Mouse (Mus musculus): Measurements from ENCODE around the gene Barhl1. TPM values are rescaled to one million over a fixed set of nuclear protein-coding genes. Genes with fewer than 3 reads are reported as not detected.

Gene Barhl1
- total RNA-seq, 4 experiments from 2014 or later: not detected

DNA sequence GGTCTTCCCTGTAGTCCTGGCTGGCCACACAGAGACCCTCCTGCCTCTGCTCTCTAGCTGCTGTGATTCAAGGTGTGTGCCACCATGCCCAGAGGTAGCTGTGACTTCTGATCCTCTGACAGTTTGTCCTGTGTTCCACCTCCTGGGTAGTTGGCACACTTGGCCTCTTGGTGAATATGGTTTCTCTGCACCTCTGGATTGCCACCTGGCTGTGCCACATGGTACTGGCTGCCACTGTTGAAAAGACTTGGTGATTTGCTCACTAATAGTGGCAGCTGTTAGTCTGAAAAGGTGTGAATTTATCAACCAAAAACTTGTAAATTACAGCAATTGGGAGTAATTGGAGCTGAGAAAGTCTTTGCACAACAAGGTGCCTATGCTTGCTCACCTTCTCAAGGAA lies 52.6 kb downstream of the Barhl1 start:
- no peak for DNase-seq (ENCODE audit: low spot score)

DNA sequence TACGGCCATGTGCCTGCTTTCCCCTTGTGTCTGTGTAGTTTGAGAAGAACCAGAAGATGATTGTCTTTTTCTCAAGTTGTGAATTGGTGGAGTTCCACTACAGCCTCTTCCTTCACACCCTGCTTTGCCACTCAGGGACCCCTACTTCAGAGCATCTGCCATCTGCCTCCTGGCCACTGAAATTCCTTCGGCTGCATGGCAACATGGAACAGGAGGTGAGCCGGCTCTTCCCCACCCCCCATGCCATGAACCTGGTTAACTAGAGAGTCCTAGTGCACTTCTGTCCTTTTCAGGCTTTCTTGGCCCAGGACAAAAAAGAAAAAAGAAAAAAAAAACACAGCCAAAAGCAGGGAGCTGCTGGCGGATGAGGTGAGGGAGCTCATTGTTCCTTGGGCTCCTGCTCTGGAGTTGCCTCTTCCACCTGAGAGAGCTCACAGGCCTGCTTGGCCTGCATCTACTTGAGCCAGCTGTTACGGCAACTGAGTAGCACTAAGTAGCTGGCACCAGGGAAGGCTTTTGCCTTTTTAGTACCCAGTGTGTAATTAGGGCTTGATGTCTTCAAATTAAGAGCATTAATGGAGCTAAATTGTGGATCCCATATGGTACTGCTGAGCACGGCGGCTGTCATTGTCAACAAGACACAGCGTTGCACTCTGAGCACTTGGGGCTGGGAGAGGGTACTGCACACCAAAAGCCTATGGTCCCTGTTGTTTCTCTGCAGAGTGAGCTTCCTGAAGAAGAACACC lies 55.6 kb downstream of the Barhl1 start:
- DNase-seq (ENCODE audit: low spot score): no peak

DNA sequence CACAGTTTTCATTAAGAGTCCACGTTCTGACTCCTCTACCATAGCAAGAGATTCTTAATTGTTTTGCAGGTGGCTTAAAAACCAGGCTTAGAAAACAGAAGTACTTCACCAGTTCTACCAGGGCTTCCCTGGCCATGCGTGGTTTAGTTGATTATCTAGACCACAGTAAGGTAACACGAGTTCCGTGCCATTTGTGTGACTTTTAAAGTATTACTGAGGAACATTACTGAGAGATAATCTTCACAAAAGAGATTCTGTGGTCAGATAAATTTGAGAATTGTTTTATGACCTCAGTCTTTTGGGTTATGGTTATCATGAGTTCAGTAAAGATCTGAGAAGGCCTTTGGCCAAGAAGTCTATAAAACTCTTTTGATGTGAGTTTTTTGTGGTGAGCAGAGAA lies 57.2 kb downstream of the Barhl1 start:
- DNase-seq (ENCODE audit: low spot score): no peak

Other genes with a start within 250 kb of the Barhl1 start
- not detected for gene Spaca9, start 216.9 kb downstream of the Barhl1 start, total RNA-seq (2022)
- gene Ak8, start 216.5 kb downstream of the Barhl1 start, total RNA-seq (2022): under 1 TPM in 1 of 4 experiments, not detected in 3; 0.26 TPM
- 10 to 100 TPM; 13.5 to 19.8 (median 17.3) TPM for gene Gtf3c4, start 76.3 kb downstream of the Barhl1 start, total RNA-seq (2022)
- 1 to 10 TPM; 3.3 to 4.9 (median 3.8) TPM for gene Ddx31, start 76.3 kb downstream of the Barhl1 start, total RNA-seq (2022)
- gene Cfap77, start 138.4 kb upstream of the Barhl1 start, total RNA-seq (2022): not detected
- 1 to 10 TPM; 5.2 to 6.3 (median 6.1) TPM for gene Ttf1, start 143.6 kb upstream of the Barhl1 start, total RNA-seq (2022)
- 10 to 100 TPM; 29.3 to 36.3 (median 33.8) TPM for gene Setx, start 207.5 kb upstream of the Barhl1 start, total RNA-seq (2022)

Measured in heart, adult 8-10 months (tissue).